Mouse (Mus musculus) c-Kit-positive CD71-positive TER-119-negative erythroid progenitor cells, embryonic 14.5 days (primary cell): ENCODE measurements around the gene Uba7.

Source experiments
- DNase-seq: peaks from one replicate; pipeline ENCODE4 v3.0.0-alpha.2; 2013; ENCODE audit warnings: low read depth

Uba7 gene

GRCm38 (mm10) chr9:107975399-107976386, at the start of gene Uba7:
Gene Uba7 (plus strand): TSS chr9:107975505.
- peak; percentile 93 for DNase-seq

GRCm38 (mm10) chr9:107926920-107927420, 48.3 kb upstream of the Uba7 start:
- no peak for DNase-seq

- DNase-seq = no peak
Observed at GRCm38 (mm10) chr9:107927749-107928148, 47.6 kb upstream of the Uba7 start.

GRCm38 (mm10) chr9:107928169-107928568, 47.1 kb upstream of the Uba7 start, which contains the start of gene Actl11:
Gene Actl11 (plus strand): TSS chr9:107928469.
- no peak for DNase-seq

GRCm38 (mm10) chr9:107932221-107932620, 43.1 kb upstream of the Uba7 start:
- no peak for DNase-seq

GRCm38 (mm10) chr9:107934146-107934545, 41.2 kb upstream of the Uba7 start:
- no peak for DNase-seq

GRCm38 (mm10) chr9:107935374-107935773, 39.9 kb upstream of the Uba7 start, which contains the start of gene Camkv:
Gene Camkv (plus strand): TSS chr9:107935674.
- DNase-seq = no peak

GRCm38 (mm10) chr9:107935790-107936214, 39.5 kb upstream of the Uba7 start:
- DNase-seq = no peak

GRCm38 (mm10) chr9:107936215-107936822, 39.0 kb upstream of the Uba7 start:
- DNase-seq = no peak

GRCm38 (mm10) chr9:107936831-107937230, 38.5 kb upstream of the Uba7 start:
- DNase-seq = no peak

- no peak for DNase-seq
Observed at GRCm38 (mm10) chr9:107947241-107948194, 27.8 kb upstream of the Uba7 start.

- no peak for DNase-seq
Observed at GRCm38 (mm10) chr9:107949184-107949921, 26.0 kb upstream of the Uba7 start.

GRCm38 (mm10) chr9:107949922-107950235, 25.4 kb upstream of the Uba7 start, which contains the start of gene Traip:
Gene Traip (plus strand): TSS chr9:107950136.
- DNase-seq = no peak

GRCm38 (mm10) chr9:107950460-107951355, 24.6 kb upstream of the Uba7 start:
- peak; percentile 88 for DNase-seq

- no peak for DNase-seq
Observed at GRCm38 (mm10) chr9:107955613-107956289, 19.6 kb upstream of the Uba7 start.

- DNase-seq = no peak
Observed at GRCm38 (mm10) chr9:107957141-107957540, 18.2 kb upstream of the Uba7 start.

GRCm38 (mm10) chr9:107959896-107960295, 15.4 kb upstream of the Uba7 start:
- DNase-seq = no peak

- DNase-seq = no peak
Observed at GRCm38 (mm10) chr9:107960928-107961327, 14.4 kb upstream of the Uba7 start.

GRCm38 (mm10) chr9:107961351-107961762, 13.9 kb upstream of the Uba7 start:
- no peak for DNase-seq
